Mouse (Mus musculus) C2C12 (cell line): Measurements from ENCODE around the gene Il1rap.

ENCODE experiments used
- CEBPB ChIP-seq: IDR thresholded peaks from one replicate; pipeline ENCODE4 v1.6.1; 2011; ENCODE audit warnings: low read depth, mild to moderate bottlenecking, control low read depth, moderate library complexity
- CTCF ChIP-seq: IDR thresholded peaks from one replicate; pipeline ENCODE4 v1.5.1; 2011; ENCODE audit not compliant: control insufficient read depth, insufficient read depth, insufficient read length
- MAX ChIP-seq: IDR thresholded peaks from one replicate; pipeline ENCODE4 v1.6.1; 2011; ENCODE audit warnings: mild to moderate bottlenecking, control low read depth
- MYOD1 ChIP-seq: IDR thresholded peaks from one replicate; pipeline ENCODE4 v1.6.1; 2011; ENCODE audit warnings: low read depth; ENCODE audit not compliant: control insufficient read depth, insufficient read length
- MYOG ChIP-seq: IDR thresholded peaks from one replicate; pipeline ENCODE4 v1.6.1; 2011; ENCODE audit not compliant: control insufficient read depth, insufficient read length; ENCODE audit errors: extremely low read depth
- USF1 ChIP-seq: IDR thresholded peaks from one replicate; pipeline ENCODE4 v1.6.1; 2011; ENCODE audit warnings: low read depth, mild to moderate bottlenecking, control low read depth, moderate library complexity

DNA sequence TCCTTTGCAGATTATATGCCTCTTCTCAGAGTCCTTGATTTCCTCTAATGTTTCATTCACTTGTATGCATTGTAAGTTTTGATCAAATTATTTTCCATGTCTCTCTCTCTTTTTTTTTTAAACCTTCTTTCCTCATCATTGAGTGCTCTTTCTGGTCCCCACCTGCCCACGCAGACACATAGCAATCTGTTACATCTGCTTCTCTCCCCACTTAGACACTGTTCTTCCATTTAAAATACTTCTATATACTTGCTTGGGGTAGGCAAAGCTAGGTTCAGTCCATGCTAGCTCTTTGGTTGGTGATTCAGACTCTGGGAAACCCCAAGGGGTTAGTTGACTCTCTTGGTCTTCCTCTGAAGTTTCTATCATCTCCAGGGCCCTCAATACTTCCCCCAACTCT lies 20.0 kb downstream of the Il1rap start:
- no peak for TF ChIP-seq MAX
- no peak for TF ChIP-seq CTCF
- no peak for TF ChIP-seq MYOG
- no peak for TF ChIP-seq USF1
- TF ChIP-seq MYOD1 = no peak
- TF ChIP-seq CEBPB = no peak
